Comparison of ENCODE assay signal across 8 mouse cellular contexts in the genomic region with DNA sequence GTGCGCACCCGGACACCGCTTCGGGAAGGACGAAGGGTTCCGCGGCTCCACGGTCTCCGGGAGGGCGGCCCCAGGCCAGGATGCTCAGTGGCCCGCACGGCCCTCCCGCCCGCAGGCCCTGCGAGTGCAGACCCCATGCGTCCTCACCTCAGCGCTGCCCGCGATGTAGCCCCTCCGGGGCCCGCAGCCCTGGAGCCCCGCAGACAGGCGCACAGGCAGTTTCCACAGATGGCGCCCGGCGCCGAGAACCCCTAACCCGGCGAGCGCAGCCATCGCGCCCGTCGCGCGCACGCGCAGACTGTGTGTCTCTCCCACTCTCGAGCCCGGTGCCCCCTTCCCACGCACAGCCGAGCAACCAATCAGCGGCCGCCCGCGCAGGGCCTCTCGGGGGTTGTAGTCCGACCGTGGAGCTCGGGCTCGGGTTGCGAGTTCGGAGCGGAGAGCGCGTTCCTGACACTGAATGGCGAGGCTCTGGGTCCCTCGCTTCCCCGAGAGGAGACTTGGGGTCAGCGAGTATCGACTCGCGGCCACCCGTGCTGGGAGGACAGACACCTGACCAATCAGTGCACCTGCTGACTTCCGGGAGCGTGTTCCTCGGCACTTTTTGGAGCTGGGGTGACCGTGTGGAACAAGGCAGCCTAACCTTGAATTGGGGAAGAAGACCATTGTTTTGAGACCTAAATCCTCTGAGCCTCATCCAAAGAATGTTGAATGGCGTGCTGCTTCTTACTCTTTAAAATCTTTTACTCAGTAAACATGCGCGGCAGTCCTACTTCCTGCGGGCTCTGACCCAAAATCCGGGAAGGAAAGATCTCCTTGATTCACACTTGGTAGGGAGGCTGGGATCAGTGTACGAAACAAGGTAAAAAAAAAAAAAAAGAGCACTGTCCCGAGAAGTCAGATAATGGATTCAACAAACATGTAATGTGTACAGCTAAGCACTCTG. TPM values are rescaled to one million over a fixed set of nuclear protein-coding genes. Genes with fewer than 3 reads are reported as not detected.
A peak's percentile ranks its signal among the peaks of the same experiment; 100 is the strongest.
DNase-seq lines count a peak whose midpoint lies in the region; ATAC-seq and TF ChIP-seq lines count a peak whose summit lies in the region.

A gene (minus strand): TSS at position 300 of the 946 bp plus-strand sequence.

- peak; percentile 99 for TF ChIP-seq POLR2A in brain, embryonic 14.5 days (IDR thresholded peaks at IDR 0.05; ENCODE audit: borderline replicate concordance, extremely low read depth, insufficient read depth, insufficient read length, poor library complexity, severe bottlenecking)

- peaks cover 6% of the 10 kb centered on the region for H3K27me3 ChIP-seq in C2C12 (ENCODE audit: control insufficient read depth, insufficient read depth, insufficient read length)
- no peaks in the 10 kb centered on the region for H3K27me3 ChIP-seq in erythroblast, embryonic 14.5 days (ENCODE audit: control insufficient read depth)
- H3K27me3 ChIP-seq in heart, embryonic 12.5 days (replicated peaks) = no peaks in the 10 kb centered on the region
- H3K27me3 ChIP-seq in kidney, postnatal 0 days (ENCODE audit: insufficient read depth, low read length) = no peaks in the 10 kb centered on the region
- H3K27me3 ChIP-seq in liver, embryonic 11.5 days (replicated peaks; ENCODE audit: control insufficient read depth, insufficient read depth, low read length) = no peaks in the 10 kb centered on the region
- no peaks in the 10 kb centered on the region for H3K27me3 ChIP-seq in stomach, embryonic 14.5 days (ENCODE audit: control insufficient read depth, insufficient read depth, low read length)

- TF ChIP-seq CTCF in C2C12 (IDR thresholded peaks at IDR 0.05; ENCODE audit: control insufficient read depth, insufficient read depth, insufficient read length) = no peak
- no peak for TF ChIP-seq CTCF in brain, embryonic 14.5 days (IDR thresholded peaks at IDR 0.05; ENCODE audit: borderline replicate concordance, extremely low read depth, insufficient read depth, insufficient read length)
- TF ChIP-seq CTCF in kidney, postnatal 0 days (IDR thresholded peaks at IDR 0.05; ENCODE audit: low read depth) = no peak

- peaks cover 52% of the 10 kb centered on the region for H3K4me1 ChIP-seq in erythroblast, embryonic 14.5 days (ENCODE audit: control insufficient read depth)
- H3K4me1 ChIP-seq in heart, embryonic 12.5 days (replicated peaks) = peaks cover 20% of the 10 kb centered on the region
- no peaks in the 10 kb centered on the region for H3K4me1 ChIP-seq in kidney, postnatal 0 days (replicated peaks; ENCODE audit: insufficient read depth, low read length)
- H3K4me1 ChIP-seq in liver, embryonic 11.5 days (replicated peaks; ENCODE audit: control insufficient read depth, insufficient read depth, low read length) = peaks cover 12% of the 10 kb centered on the region
- peaks cover 7% of the 10 kb centered on the region for H3K4me1 ChIP-seq in stomach, embryonic 14.5 days (ENCODE audit: control insufficient read depth, insufficient read depth, low read length)

- H3K79me3 ChIP-seq in C2C12 (ENCODE audit: low read depth) = peaks cover 2% of the 10 kb centered on the region

- peak within 1 kb of the TSS; percentile 78 for H3ac ChIP-seq in C2C12 (ENCODE audit: control insufficient read depth, insufficient read length, low read depth)

- peak; percentile 98 for ATAC-seq in heart, embryonic 12.5 days (ENCODE audit: insufficient number of reproducible peaks, low FRiP score)
- ATAC-seq in kidney, postnatal 0 days (replicated peaks; ENCODE audit: low FRiP score, low read depth) = peak; percentile 97
- peak; percentile 95 for ATAC-seq in liver, embryonic 11.5 days (replicated peaks; ENCODE audit: low FRiP score)
- ATAC-seq in stomach, embryonic 14.5 days (ENCODE audit: insufficient number of reproducible peaks, insufficient read depth, low FRiP score, low read depth) = peak; percentile 98

- H3K27ac ChIP-seq in heart, embryonic 12.5 days (ENCODE audit: poor library complexity, severe bottlenecking) = no peak within 1 kb of the TSS
- 0 out of 2 replicates have a peak within 1 kb of the TSS, but pooled peaks have one; percentile 47 for H3K27ac ChIP-seq in kidney, postnatal 0 days
- peak within 1 kb of the TSS; percentile 34; the same call in 1 of the 2 replicates for H3K27ac ChIP-seq in liver, embryonic 11.5 days (ENCODE audit: low read depth, low read length)
- H3K27ac ChIP-seq in stomach, embryonic 14.5 days (ENCODE audit: low read length) = no peak within 1 kb of the TSS

- WGBS in heart, embryonic 12.5 days = under 1% methylated on average over 75 of the region's 75 CpGs
- WGBS in kidney, postnatal 0 days = 0% methylated on average over 75 of the region's 75 CpGs
- WGBS in liver, embryonic 11.5 days = under 1% methylated on average over 75 of the region's 75 CpGs
- WGBS in stomach, embryonic 14.5 days = under 1% methylated on average over 75 of the region's 75 CpGs

- peaks cover 9% of the 10 kb centered on the region for H3K79me2 ChIP-seq in C2C12 (ENCODE audit: control insufficient read depth, insufficient read depth)

- peak; percentile 97 for DNase-seq in brain, embryonic 14.5 days (ENCODE audit: low read depth)
- peak; percentile 96 for DNase-seq in kidney, postnatal 0 days (ENCODE audit: low spot score)
- DNase-seq in liver, embryonic 11.5 days (ENCODE audit: low spot score) = peak; percentile 92
- peak; percentile 96 for DNase-seq in naive thymus-derived CD4-positive, alpha-beta T cell, adult 2 months (ENCODE audit: low read depth)

- H3K9me3 ChIP-seq in erythroblast, embryonic 14.5 days (ENCODE audit: control insufficient read depth, low read length) = no peaks in the 10 kb centered on the region
- no peaks in the 10 kb centered on the region for H3K9me3 ChIP-seq in heart, embryonic 12.5 days (replicated peaks)
- no peaks in the 10 kb centered on the region for H3K9me3 ChIP-seq in kidney, postnatal 0 days (replicated peaks; ENCODE audit: low read length)
- no peaks in the 10 kb centered on the region for H3K9me3 ChIP-seq in liver, embryonic 11.5 days (ENCODE audit: control insufficient read depth, low read length)
- no peaks in the 10 kb centered on the region for H3K9me3 ChIP-seq in stomach, embryonic 14.5 days (ENCODE audit: control insufficient read depth, low read depth, low read length)

- H3K4me2 ChIP-seq in heart, embryonic 12.5 days = peak within 1 kb of the TSS; percentile 73
- peak within 1 kb of the TSS; percentile 78 for H3K4me2 ChIP-seq in kidney, postnatal 0 days (ENCODE audit: low read length)
- H3K4me2 ChIP-seq in liver, embryonic 11.5 days = peak within 1 kb of the TSS; percentile 66
- H3K4me2 ChIP-seq in stomach, embryonic 14.5 days (replicated peaks; ENCODE audit: low read depth, low read length) = peak within 1 kb of the TSS; percentile 73

- peak within 1 kb of the TSS; percentile 90 for H3K9ac ChIP-seq in heart, embryonic 12.5 days
- peak within 1 kb of the TSS; percentile 85 for H3K9ac ChIP-seq in kidney, postnatal 0 days (ENCODE audit: low read depth, low read length)
- peak within 1 kb of the TSS; percentile 88 for H3K9ac ChIP-seq in liver, embryonic 11.5 days (ENCODE audit: low read depth, low read length)
- H3K9ac ChIP-seq in stomach, embryonic 14.5 days (replicated peaks; ENCODE audit: low read depth, low read length) = peak within 1 kb of the TSS; percentile 66

- H3K36me3 ChIP-seq in C2C12 (ENCODE audit: control insufficient read depth, insufficient read depth) = no peaks in the 10 kb centered on the region
- H3K36me3 ChIP-seq in erythroblast, embryonic 14.5 days (ENCODE audit: control insufficient read depth) = peaks cover 13% of the 10 kb centered on the region
- H3K36me3 ChIP-seq in heart, embryonic 12.5 days = peaks cover 4% of the 10 kb centered on the region; the same call in 1 of the 2 replicates
- no peaks in the 10 kb centered on the region for H3K36me3 ChIP-seq in kidney, postnatal 0 days (ENCODE audit: insufficient read depth, low read length)
- H3K36me3 ChIP-seq in liver, embryonic 11.5 days (ENCODE audit: control insufficient read depth, insufficient read depth, low read length) = no peaks in the 10 kb centered on the region
- no peaks in the 10 kb centered on the region for H3K36me3 ChIP-seq in stomach, embryonic 14.5 days (ENCODE audit: control insufficient read depth, insufficient read depth, low read length)

- H3K4me3 ChIP-seq in C2C12 (ENCODE audit: insufficient read depth, poor library complexity, severe bottlenecking) = peak within 1 kb of the TSS; percentile 64
- H3K4me3 ChIP-seq in erythroblast, embryonic 14.5 days (replicated peaks) = peak within 1 kb of the TSS; percentile 95
- peak within 1 kb of the TSS; percentile 92 for H3K4me3 ChIP-seq in heart, embryonic 12.5 days
- H3K4me3 ChIP-seq in kidney, postnatal 0 days (replicated peaks; ENCODE audit: low read depth, low read length) = peak within 1 kb of the TSS; percentile 99
- peak within 1 kb of the TSS; percentile 95 for H3K4me3 ChIP-seq in liver, embryonic 11.5 days (ENCODE audit: low read depth, low read length)
- peak within 1 kb of the TSS; percentile 83 for H3K4me3 ChIP-seq in stomach, embryonic 14.5 days (ENCODE audit: low read depth, low read length)

TF ChIP-seq in C2C12, 6 proteins besides CTCF, POLR2A, EP300 and RAD21:
- TF ChIP-seq CEBPB (IDR thresholded peaks at IDR 0.05; ENCODE audit: low read depth) (no peak), MYOG (IDR thresholded peaks at IDR 0.05; ENCODE audit: control insufficient read depth, extremely low read depth, insufficient read length) (no peak), USF1 (IDR thresholded peaks at IDR 0.05; ENCODE audit: low read depth) (no peak), MAX (IDR thresholded peaks at IDR 0.05) (no peak), MYOD1 (IDR thresholded peaks at IDR 0.05; ENCODE audit: control insufficient read depth, insufficient read length, low read depth) (no peak), FOSL1 (IDR thresholded peaks at IDR 0.05; ENCODE audit: insufficient read depth, low read length, poor library complexity, severe bottlenecking) (no peak)

RNA-seq across cellular contexts. Expression of the gene that starts here (rescaled TPM):
- polyA plus RNA-seq in C2C12 (2012; fragmentation: generic; extraction: Trizol) = 10.2 TPM
- polyA plus RNA-seq in brain, embryonic 14.5 days (2012; rRNA removed) = 22.1 and 26.4 TPM in 2 replicates
- polyA plus RNA-seq in erythroblast, embryonic 14.5 days (2012) = 0.69 and 0.78 TPM in 2 replicates
- polyA plus RNA-seq in heart, embryonic 12.5 days (2016; fragmentation: Nextera tagmentation; extraction: Ambion mirVana) = 16.0 and 17.9 TPM in 2 replicates
- polyA plus RNA-seq in kidney, postnatal 0 days (2015; fragmentation: Nextera tagmentation; extraction: Ambion mirVana) = 15.9 and 17.9 TPM in 2 replicates
- polyA plus RNA-seq in liver, embryonic 11.5 days (2014; fragmentation: Nextera tagmentation; extraction: Ambion mirVana) = 19.9 and 20.7 TPM in 2 replicates
- polyA plus RNA-seq in stomach, embryonic 14.5 days (2014; fragmentation: Nextera tagmentation; extraction: Ambion mirVana) = 14.9 and 17.0 TPM in 2 replicates

Comparison
In these comparisons a context has a peak if more than half of its experiments do, and no peak if none do; other contexts are left out.
1. H3K27ac ChIP-seq: peak in kidney, postnatal 0 days (single experiment) and liver, embryonic 11.5 days (single experiment); none in heart, embryonic 12.5 days (single experiment) and stomach, embryonic 14.5 days (single experiment).
2. Peak in every context shown above with its lines, with median percentiles within 50 percentile points of each other: H3K4me3 ChIP-seq, DNase-seq, ATAC-seq, H3K4me2 ChIP-seq and H3K9ac ChIP-seq.